Mouse (Mus musculus) spleen, adult 18-20 months (tissue): ENCODE data around the gene Efemp1.
A peak's percentile ranks its signal among the peaks of the same experiment; 100 is the strongest.

Source experiments
- DNase-seq, 2 experiments: peaks; one replicate each; pipeline ENCODE4 v3.0.0; 2022; ENCODE audit warnings: mixed read lengths in 2 of 2

Gene Efemp1

DNA sequence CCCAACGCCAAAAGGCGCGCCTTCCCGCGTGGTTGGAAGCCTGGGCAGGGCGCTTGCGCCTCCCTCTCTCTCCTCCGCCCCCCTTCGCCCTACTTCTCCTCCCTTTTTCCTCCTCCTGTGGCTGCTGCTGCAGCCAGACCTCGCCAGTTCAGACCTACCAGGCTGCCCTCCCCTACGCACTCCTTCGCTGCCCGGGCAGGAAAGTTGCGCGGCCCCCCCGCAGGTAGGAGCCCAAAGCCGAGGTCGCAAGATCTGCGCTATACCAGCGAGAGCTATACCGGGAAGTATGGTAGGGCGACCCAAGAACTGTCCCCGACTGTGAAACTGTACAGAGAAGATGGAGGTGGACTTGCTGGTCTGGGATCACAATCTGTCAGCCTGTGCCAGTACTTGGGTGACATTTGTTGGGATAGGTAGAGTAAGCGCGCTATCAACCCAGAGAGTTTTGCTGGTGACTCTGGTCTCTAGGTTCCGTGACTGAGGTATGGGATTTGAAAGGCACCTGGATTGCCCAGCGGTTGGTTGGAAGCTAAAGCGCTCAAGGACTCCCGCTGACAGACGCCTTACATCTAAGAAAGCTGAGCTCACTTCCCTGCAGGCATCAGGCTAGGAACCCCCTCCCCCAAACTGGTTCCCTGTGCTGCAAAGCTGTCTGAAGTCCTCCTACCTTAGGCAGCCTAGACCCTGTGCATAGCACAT lies at the start of gene Efemp1:
Gene Efemp1 (plus strand): TSS at position 103 of the 699 bp plus-strand sequence.
- DNase-seq, result peak in 1 of 2 experiments; percentile 6

DNA sequence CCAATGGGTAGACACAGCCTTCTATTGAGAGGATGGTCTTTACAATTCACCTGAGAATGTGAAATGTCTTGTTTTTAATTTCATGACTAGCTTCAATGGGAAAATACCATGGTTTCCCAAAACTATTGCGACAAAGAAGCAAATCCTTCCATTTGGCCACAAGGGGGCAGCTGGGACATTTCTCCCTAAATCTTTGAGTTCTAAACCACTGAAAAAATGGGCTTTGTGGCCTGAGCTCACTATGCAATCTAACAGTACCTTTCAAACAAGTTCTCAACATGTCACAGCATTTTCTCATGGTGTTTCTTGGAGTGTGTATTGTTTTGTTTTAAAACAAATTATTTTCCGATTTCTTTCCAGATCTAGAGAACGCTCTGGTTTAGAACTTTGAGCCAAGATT lies 44.3 kb upstream of the Efemp1 start:
- DNase-seq, result no peak

DNA sequence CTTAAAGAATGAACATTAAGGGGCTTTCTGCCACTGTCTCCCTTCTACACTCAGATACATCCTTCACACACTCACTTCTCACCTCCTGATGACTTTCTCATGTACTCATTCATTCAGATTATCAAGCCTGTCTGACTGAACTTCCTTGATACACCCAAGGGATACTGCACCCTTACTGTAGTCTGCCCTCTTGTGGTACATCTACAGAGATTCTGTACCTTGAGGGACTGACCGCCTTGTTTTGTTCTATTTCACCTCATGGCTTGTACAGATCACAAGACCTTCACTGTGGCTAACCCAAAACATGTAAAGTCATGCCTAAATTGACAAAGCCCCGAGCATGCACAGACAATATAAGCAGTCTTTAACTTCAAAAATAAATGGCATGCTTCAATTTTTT lies 41.1 kb upstream of the Efemp1 start:
- DNase-seq, result no peak

DNA sequence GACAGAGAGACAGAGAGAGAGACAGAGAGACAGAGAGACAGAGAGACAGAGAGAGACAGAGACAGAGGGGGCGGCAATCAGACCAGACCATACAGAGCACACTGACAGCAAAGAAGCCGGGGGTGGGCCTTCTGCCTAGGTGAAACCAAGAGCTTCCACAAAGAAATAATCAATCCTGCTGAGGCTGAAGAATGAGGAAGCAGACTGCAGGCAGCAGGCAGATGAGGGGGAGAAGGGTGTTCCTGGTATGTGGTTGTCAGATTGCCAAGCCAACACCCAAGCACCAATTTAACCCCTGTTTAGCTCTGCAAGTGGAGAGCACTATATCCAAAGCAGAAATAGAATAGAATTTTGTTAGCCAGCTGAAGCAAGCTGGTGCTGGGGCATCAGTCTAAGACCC lies 40.4 kb upstream of the Efemp1 start:
- DNase-seq, result no peak

DNA sequence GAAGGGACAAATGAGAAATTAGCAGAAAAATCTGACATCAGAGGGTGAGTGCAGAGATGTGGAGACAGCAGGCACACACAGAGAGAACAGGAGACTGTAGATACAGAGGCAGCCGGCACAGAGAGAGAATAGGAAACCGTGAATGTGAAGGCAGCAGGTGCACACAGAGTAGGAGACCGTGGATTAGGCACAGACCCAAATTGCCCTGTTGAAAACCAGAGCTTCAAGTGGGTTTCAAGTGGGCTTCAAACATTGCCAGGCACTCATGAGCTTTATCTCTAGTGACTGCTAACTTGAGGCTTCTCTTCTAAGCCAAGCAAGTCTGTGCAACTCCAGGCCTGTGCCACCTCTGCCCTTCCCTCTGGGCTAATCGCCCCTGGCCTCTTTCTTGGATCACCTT lies 35.6 kb upstream of the Efemp1 start:
- no peak for DNase-seq

DNA sequence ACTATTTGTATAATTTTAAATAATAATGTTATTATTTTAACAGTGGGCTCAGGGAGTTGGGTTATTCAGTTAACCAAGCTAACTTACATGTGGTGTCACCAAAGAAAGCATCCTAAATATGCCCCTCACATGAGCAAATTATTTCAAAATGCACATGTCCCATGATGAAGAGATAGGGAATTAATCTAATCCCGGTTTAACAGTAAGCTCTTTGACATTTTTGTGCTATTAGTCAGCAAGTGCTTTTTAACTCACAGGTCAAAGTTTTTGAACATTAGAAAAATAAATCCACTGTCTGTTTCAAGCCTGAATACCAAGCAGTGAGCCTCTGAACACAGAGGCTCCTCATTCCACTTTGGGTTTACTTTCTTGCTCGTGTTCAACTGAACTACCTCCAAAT lies 26.1 kb upstream of the Efemp1 start:
- no peak for DNase-seq

DNA sequence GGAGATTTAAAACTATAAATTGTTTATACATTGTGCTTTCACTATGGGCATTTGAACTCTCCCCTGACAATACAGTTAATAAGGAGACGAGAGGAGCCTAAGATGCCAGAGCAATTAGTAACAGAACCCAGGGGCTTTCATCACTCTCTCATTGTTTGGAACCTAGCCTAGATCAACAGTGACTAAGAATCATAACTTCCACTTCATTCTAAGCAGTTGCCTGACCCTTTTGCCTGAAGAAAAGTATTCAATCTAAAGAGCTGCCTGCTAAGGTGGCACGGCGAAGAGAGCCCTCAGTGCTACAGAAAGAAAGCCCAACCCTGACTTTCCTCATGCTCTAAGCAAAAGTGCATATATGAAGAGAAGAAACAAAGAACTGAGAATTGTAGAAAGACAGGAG lies 19.2 kb upstream of the Efemp1 start:
- no peak for DNase-seq

DNA sequence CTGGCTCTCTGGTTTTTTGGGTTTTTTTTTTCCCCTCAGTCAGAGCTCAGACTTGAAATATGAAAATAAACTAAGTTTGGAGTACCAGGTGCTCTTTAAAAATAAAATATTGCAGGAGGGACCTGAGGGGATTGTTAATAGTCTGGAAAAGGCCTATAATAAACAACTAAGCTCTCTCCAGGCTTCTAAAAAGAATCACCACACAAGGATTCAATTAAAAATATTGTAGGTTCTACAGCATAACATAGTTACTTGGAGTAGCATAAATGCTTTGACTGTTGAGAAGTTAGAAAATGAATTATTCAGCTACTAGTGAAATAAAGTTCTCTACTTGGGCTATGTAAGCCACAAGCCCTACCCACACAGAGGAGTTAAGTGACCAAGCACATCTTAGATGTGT lies 17.9 kb upstream of the Efemp1 start:
- DNase-seq, result no peak

DNA sequence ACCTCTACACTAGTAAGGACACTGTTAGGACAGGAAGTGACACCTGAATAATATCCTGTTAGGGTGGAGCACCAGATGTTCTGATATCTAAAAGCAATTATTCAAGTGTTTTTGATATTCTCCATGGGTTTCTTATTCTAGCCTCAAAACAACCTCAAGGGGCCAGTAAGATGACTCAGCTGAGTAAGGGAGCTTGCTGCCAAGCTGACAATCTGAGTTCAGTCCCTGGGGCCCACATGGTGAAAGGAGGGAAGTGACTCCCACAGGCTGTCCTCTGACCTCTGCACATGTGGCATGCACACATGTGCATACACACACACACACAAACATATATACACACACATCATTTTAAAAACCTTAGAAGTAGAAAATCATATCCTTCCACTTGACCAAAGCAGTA lies 3.2 kb upstream of the Efemp1 start:
- no peak for DNase-seq

DNA sequence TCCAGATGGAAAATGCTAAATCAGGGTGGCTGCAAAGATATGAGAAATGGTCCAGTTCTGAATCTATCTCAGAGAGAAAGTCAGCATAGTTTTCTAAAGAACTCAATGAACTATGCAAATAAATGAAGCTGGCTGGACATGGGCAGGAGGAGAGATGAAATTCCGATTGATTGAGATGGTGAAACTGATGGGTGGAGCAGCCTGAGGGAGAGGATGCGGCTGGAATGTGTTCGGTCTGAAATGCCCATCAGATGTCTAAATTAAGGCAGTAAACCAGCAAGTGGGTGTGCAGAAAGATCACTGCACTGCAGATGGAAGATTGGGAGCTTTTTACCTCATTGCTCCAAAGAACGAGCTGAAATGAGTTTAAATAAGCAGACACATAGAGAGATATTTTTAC lies 1.4 kb upstream of the Efemp1 start:
- no peak for DNase-seq

DNA sequence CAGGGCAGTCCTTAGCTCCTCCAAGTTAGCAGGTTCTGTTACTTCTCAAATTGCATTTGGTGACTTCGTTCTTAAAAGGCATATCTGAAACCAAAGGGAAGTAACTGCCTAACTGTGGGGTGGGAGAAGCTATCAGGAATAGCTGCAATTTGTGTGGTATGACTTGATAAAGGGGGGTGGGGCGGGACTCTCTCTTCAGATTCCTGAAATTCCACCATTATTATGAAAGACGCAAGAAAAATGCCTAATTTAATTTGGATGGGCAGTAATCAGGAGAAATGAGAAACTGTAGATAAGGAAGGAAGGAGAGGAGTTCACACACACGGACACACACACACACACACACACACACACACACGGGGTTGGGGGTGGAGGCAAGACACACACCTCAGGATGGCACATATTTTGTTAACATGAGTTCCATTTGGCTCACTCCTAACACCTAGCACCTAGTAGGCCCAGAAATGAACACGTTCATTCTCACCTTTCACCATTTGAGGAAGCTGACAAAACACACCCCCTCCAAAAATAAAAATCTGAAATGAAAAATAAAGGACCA lies 564 bp upstream of the Efemp1 start:
- no peak for DNase-seq

DNA sequence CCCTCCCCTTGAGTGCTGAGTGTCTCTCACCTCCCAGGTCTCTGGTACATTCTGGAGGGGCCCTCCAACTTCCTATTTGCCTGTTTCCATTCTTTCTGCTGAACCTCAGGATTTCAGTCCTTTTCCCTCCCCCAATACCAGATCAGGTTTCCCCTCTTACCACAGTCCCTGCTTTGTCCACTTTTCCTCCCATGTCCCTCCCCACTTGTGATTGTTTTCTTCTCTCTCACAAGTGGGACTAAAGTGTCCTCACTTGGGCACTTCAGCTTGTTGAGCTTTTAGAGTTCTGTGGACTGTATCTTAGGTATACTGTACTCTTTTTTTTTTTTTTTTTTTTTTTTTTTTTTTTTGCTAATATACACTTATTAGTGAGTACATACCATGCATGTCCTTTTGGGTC lies 6.1 kb downstream of the Efemp1 start:
- no peak for DNase-seq

DNA sequence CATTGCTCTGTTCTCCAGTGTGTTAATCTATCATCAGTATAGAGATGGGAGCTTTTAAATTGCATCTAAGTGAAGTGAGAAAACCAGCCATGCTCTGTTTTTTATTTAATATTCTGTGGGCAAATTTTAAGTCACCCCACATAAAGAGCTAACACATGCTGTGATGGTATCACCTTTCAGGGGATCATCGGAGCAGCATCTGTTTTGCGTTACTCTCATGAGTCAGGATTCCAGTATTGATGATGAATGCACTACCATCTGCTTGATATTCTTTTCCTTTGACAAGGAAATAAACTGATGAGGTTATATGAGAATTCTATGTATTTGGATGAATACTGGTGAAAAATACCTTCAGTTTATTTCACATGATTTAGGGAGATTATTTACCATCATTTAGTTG lies 16.1 kb downstream of the Efemp1 start:
- no peak for DNase-seq

DNA sequence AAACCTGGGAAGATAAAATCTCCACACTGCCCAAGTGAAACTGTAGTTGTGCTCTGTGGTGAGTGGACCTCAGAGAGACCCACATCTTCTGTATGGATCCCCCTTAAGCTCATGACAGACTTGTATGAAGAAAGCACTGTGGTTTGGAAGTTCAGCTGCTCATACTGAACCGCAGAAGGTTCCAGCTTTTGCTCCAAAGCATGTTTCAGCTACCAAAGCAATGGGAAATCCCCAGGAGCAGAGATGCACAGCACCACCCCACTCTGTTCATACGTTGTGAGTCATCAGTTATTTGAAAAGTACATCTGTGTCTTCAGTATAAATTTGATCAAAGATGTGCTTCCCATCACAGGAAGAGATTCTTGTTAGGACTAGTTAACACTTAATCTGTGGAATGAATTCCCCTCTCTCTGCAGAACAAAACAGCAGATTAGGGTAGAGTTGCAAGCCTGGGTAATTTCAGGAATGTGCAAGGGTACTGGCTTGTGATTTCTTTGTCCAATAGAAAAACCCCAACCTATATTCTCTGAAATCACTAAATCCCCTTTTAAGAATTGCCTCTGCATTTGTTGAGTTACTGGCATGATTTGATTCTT lies 28.5 kb downstream of the Efemp1 start:
- DNase-seq, result no peak

DNA sequence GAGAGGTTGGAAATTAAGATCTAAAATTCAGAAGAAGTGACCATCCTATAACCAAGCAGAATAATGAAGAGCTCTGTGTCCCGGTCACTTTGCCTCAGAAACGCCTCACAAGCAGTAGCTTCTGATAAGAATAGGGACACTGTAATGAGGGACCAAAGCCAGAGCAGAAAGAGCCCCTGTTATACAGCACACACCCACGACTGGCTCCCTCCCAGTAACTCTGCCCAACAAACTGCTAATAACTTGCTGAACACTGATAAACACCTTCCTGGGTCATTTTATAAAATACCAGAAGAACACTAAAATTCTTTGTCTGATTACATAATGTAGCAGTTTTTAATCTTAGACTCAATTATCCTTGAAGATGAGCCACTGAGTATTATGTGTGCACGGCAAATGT lies 30.1 kb downstream of the Efemp1 start:
- no peak for DNase-seq

DNA sequence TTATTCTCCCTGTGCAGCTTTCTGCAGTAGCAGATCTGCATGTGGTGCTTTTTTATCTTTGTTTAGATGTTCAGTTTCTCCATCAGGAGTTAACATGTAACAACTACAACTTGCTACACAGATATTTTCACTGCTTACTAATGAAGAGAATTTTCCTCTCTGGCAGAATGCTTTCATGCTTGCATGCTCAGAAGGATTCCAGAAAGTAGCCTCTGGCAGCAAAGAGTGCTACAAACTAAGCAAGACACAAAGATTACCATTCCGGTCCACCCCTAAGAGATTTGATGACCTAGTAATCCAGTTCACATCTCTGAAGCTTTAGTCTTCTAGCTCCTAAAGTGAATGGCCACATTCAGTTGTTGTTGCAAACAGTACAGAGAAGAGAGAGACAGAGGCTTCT lies 36.5 kb downstream of the Efemp1 start:
- no peak for DNase-seq

DNA sequence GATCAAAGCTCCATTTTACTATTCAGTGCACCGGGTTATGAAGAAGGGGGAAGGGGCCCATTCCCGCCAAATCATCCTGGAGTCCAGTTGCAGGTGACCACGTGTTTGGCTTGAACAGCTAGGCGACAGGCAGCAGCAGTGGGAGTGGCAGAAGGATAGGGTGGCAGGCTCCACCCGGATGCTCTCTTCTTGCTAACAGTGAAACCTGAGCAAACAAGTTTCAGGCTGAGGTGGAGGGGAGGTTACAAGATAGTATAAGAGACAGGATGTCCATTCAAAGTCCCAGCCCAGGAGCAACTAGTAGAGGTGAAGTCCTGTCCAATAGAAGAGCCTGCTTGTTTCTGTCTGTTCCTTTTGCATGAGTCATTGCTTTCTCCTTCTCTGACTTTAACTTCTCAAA lies 38.5 kb downstream of the Efemp1 start:
- DNase-seq, result no peak

DNA sequence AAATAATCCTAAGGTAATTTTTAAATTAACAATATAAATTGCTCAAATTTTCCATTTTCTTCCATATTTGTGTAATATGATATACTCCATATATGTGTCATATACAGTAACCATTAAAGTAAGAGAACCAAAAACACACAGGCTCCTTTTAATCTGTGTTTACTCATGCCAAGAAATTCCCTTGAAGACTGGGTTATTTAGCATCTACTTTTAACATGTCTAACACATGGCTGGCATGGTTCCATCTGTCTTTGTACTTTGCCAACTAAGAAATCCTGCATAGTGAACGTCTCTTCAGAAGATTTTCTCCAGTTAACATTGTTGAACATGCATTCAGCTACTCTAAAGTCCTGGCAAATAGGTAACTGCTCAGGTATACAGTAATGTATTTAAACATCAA lies 46.4 kb downstream of the Efemp1 start:
- DNase-seq, result no peak

DNA sequence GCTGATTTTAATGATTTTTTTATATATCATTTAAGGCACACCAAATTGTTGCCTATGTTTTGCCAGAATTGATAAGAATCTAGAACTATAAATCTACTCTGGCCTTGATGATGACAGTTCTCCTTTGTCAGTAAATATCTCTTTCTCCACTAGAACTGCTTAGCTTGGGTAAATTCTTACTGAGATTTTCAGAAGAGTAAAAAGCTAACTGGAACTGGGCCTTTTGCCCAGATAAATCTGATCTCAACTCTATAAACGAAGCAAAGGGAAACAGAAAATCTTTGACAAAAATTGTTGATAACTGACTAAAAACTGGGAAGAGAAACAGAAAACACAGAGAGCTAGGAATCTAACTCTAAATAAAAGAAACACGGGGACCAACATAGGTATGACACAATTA lies 51.6 kb downstream of the Efemp1 start:
- DNase-seq, result no peak

DNA sequence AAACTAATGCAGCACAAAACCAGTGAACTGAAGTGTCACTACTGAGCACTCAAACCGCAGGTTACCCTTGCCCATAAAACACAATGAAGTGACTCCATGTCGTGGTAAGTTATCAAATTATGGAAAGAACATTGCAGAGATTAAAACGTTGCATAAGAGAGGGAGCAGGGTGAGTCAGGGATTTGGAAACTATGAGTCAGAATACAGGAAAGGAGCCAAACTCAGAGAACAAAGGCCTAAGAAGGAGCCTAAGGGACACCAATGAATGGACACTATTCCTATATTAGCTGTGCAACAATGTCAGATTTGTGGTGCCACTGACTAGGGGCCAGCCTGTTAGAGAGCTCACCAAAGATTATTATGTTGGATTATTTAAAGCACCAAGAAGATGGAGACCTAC lies 53.3 kb downstream of the Efemp1 start:
- DNase-seq, result no peak

DNA sequence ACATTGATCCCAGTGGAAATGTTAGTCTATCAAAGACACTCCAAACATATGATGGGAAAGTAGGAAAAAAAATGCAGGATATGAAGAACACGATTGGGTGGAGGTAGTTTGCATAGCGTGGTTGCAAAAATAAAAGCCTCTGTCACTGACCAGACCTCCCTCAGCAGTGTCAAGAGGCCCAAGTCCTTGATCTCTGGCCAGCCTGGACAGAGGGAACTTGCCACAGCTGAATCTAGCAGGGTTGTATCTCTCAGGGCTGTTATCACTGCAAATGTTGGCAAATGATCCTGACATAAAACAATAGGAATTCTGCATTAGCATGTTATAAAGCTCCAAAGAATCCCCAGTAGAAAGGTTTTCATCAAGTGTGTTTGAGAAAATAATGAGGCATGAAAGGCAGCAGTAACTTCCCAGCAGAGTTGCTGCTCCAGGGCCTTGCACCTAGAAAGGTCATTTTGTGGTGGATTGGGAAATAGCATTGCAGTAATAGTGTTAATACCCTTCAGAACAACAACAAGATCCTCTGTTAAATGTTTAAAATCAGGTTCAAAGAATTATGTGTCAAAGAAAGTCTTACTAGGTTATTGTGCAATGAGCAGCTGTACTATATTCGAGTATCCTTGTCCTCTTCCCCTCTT lies 56.0 kb downstream of the Efemp1 start:
- DNase-seq, result no peak

DNA sequence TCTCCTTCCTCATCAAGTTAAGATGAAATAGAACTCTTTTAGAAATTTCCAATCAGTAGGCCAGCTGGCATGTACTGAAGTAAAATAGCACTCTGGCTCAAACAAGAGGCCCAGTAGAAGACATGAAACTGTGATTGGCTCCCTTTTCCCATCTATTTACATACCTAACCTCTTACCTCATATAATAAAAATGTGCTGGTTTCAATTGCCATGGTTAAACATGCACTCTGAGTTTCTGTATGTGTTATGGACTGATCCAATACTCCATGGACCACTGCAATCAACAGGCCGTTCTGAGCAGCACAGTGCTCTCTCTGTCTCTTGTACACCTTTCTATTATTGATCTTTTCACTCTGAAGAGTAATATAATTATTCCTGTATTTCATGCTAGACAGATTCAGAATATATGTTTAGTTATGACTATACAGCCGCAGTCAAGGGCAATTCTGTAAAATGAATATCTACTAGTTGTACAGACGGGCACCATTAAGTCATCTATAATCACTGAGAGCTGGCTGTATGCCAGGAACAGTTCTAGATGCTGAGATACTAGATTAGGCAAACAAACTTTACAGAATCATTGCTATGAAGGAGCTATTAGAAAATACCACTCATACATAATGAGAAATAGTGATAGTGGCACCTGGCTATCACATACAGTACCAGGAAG lies 59.6 kb downstream of the Efemp1 start:
- no peak for DNase-seq

DNA sequence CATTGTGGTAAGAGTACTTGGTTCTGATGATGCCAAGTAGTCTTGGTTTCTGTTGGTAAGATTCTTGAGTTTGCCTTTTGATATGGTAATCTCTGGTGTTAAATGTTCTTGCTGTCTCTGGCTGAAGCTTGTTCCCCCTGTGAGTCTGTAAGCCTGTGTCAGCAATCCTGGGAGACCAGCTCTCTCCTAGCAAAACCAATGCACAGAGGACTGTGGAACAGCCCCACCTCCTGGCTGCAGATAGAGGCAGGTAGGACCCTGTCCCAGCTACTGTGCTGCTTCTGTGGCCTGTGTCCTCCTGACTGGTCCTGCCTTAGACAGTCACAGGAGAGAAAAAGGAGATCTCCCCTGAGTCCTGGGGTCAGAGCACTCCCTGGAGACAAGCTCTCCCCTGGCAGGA lies 81.4 kb downstream of the Efemp1 start:
- DNase-seq, result no peak

DNA sequence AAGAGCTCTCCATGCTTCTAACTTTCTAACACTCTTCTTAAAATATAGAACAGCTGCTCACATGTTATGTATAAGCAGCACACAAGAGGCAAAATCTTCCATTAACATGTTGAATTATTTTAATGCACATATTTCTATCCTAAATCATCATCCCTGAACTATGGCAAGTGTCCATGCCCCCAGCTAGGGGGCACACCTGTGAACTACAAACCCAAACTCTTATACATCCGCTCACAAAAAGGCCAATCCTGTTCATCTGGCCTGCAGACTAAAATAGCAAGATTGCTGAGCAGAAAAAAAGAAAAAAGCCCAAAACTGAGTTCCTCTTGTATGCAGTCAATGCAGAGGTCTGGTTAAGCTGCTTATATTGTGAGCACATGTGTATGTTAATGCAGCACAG lies 86.6 kb downstream of the Efemp1 start:
- no peak for DNase-seq
